Mouse (Mus musculus) ES-E14 (cell line): ENCODE data around the gene Ube4b.
"Not testable (repeated sequence)": the region's sequence is repeated elsewhere in the genome, so short reads cannot be mapped to it uniquely, and the experiment has no call there.

Source experiments
- CHD2 ChIP-seq: IDR thresholded peaks from 2 replicates; pipeline ENCODE4 v1.6.1; 2014; ENCODE audit warnings: mild to moderate bottlenecking, low read depth, low read length, inconsistent platforms
- HCFC1 ChIP-seq: IDR thresholded peaks from 2 replicates; pipeline ENCODE4 v1.6.1; 2012; ENCODE audit warnings: low read length, inconsistent platforms, borderline replicate concordance; ENCODE audit not compliant: insufficient read depth
- MAFK ChIP-seq: IDR thresholded peaks from 2 replicates; pipeline ENCODE4 v1.6.1; 2014; ENCODE audit warnings: mild to moderate bottlenecking, low read depth, low read length, inconsistent platforms; ENCODE audit not compliant: insufficient read depth
- ZC3H11A ChIP-seq: IDR thresholded peaks from 2 replicates; pipeline ENCODE4 v1.6.1; 2012; ENCODE audit warnings: low read depth, mild to moderate bottlenecking, inconsistent platforms, low read length, borderline replicate concordance
- ZNF384 ChIP-seq: IDR thresholded peaks from 2 replicates; pipeline ENCODE4 v1.6.1; 2012; ENCODE audit warnings: low read depth, low read length, inconsistent platforms

DNA sequence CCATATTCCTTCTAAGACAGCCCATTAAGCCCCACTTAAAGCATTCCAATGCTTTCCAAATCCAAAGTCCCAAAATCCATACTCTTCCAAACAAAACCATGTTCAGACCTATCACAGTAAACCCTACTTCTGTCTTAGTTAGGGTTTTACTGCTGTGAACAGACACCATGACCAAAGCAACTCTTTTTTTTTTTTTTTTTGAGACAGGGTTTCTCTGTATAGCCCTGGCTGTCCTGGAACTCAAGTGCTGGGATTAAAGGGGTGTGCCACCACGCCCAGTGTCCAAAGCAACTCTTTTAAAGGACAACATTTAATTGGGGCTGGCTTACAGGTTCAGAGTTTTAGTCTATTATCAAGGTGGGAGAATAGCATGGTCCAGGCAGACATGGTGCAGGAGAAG is 5.3 kb upstream of the Ube4b start:
- not testable (repeated sequence) for TF ChIP-seq MAFK, ZC3H11A, HCFC1, CHD2
- 0 out of 2 replicates have a peak, but pooled peaks have one; percentile 52 for TF ChIP-seq ZNF384
